Mouse (Mus musculus): Measurements from ENCODE around the gene Plxna2. TPM values are rescaled to one million over a fixed set of nuclear protein-coding genes. Genes with fewer than 3 reads are reported as not detected.

Plxna2 gene
- polyA plus RNA-seq, 1 experiment: not detected

DNA sequence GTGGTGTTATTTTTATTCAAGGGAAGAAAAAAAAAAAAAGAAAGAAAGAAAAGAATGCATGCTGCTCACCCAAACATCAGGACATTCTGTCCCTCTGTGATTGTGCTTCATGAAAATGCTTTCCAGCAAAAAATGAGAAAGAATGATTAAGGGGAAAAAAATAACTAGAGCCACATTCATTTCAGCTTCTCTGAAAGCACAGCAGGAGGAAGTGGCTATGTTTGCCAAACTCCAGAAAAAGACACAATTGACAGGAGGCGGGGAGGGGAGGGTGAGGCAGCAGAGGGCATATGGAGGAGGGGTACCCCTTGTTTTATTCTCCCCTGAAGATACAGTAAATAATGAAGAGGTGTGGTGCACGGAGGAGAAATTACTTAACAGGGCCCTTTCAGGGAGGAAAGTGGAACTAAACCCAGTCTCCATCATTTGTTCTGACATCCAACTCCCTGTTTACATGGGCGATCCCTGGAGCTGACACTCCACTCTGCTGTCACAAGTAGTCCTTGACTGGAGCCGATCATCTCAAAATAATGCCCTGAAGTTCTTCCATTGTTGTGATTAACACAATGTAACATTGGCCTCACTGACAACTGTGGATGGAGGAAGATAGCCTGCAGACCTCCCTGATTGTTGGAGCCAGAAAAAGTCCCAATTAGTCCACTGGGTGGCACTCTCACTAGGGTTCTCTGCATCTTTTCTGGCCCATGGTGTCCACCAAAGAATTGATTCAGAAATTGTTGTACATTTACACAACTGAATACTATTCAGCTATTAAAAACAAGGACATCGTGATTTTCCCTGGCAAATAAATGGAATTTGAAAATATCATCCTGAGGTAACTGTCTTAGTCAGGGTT is 10.4 kb upstream of the Plxna2 start:
- 54% methylated on average over 5 of the region's 5 CpGs for WGBS
- Histone ChIP-seq H3K27ac (ENCODE audit: insufficient read depth, low read depth, low read length) (no peak overlapping the region), H3K4me3 (ENCODE audit: insufficient read depth, low read depth, low read length) (no peak overlapping the region), H3K4me1 (ENCODE audit: control insufficient read depth, insufficient read depth, low read length) (0 out of 2 replicates have a peak, but pooled peaks cover 2% of the 10 kb centered on the region)
- TF ChIP-seq CTCF (IDR thresholded peaks at IDR 0.05; ENCODE audit: insufficient read depth, low read depth, low read length) (no peak), POLR2A (IDR thresholded peaks at IDR 0.05; ENCODE audit: insufficient read depth, low read depth, low read length) (no peak)

DNA sequence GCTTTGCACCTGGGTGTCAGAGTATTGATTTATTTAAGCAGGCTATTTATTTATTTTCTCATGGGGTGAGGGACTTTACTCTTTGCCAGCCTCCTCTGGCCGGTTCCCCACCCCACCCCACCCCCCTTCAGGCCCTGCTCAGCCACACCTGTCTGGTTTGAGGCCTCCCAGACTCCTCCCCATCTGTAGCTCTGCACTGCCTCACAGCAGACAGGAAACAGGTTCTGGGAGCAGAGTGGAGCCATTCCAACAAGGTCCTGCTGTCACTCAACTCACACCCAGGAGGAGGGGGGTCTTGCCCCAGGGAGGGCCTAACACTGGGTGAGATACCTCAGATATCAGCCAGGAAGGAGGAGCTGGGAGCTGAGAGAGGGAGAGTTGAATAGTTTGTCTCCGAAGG is 7.5 kb upstream of the Plxna2 start:
- TF ChIP-seq CTCF (IDR thresholded peaks at IDR 0.05; ENCODE audit: insufficient read depth, low read depth, low read length) (no peak), POLR2A (IDR thresholded peaks at IDR 0.05; ENCODE audit: insufficient read depth, low read depth, low read length) (no peak)
- WGBS: 29% methylated on average over 2 of the region's 2 CpGs
- H3K27ac ChIP-seq (ENCODE audit: insufficient read depth, low read depth, low read length): no peak overlapping the region
- H3K4me3 ChIP-seq (ENCODE audit: insufficient read depth, low read depth, low read length): no peak overlapping the region
- peaks cover 9% of the 10 kb centered on the region; the same call in 1 of the 2 replicates for H3K4me1 ChIP-seq (ENCODE audit: control insufficient read depth, insufficient read depth, low read length)

DNA sequence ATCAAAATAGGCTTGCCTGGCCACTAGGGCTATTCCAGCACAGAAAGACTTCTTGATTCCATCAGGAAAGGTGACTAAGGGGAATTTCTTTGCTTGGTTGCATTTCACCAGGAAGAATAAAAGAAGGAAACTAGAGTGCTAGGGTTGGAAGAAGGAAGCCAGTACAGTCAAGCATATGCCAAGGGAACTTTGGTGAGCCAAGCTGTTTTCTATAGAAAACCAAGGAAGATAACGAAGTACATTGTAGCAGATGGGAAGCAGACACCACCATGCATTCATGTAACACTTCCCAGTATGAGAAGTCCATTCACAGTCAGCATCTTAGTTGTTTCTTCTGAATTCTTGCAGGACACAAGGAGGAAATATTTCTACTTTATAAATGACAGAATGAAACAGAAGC is 5.4 kb upstream of the Plxna2 start:
- TF ChIP-seq POLR2A (IDR thresholded peaks at IDR 0.05; ENCODE audit: insufficient read depth, low read depth, low read length) (no peak), CTCF (IDR thresholded peaks at IDR 0.05; ENCODE audit: insufficient read depth, low read depth, low read length) (no peak)
- Histone ChIP-seq H3K27ac (ENCODE audit: insufficient read depth, low read depth, low read length) (no peak overlapping the region), H3K4me1 (ENCODE audit: control insufficient read depth, insufficient read depth, low read length) (peaks cover 9% of the 10 kb centered on the region; the same call in 1 of the 2 replicates), H3K4me3 (ENCODE audit: insufficient read depth, low read depth, low read length) (no peak overlapping the region)
- WGBS: 85% methylated on average over 1 of the region's 1 CpGs

DNA sequence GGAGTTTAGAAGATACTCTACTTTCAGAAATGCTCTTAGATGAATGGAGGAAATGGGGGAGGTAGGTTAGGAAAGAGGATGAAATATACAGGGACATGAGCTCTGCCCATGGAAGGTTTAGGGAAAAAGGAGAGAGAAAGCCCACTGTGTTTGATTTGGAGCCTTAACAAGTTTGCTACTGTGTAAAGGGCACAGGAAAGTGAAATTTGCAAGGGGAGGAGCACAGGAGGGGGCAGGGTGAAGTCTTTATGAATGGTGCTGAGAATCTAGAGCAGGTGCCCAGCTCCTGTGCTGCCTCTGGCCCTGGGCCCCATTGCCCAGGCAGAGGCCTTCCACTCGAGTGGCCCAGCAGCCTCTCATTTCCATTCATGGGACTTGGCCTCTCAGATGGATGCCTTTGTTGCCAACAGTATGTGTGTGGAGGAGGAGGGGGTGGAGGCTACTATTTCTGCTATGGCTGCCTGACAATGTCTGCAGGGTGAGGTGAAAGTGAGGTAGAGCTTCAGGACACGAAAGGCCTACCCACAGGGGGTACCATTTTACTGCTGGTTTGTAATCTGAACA is 4.7 kb upstream of the Plxna2 start:
- WGBS: 53% methylated on average over 2 of the region's 2 CpGs
- TF ChIP-seq POLR2A (IDR thresholded peaks at IDR 0.05; ENCODE audit: insufficient read depth, low read depth, low read length): no peak
- no peak for TF ChIP-seq CTCF (IDR thresholded peaks at IDR 0.05; ENCODE audit: insufficient read depth, low read depth, low read length)
- Histone ChIP-seq H3K4me1 (ENCODE audit: control insufficient read depth, insufficient read depth, low read length) (peaks cover 9% of the 10 kb centered on the region; the same call in 1 of the 2 replicates), H3K27ac (ENCODE audit: insufficient read depth, low read depth, low read length) (no peak overlapping the region), H3K4me3 (ENCODE audit: insufficient read depth, low read depth, low read length) (no peak overlapping the region)

DNA sequence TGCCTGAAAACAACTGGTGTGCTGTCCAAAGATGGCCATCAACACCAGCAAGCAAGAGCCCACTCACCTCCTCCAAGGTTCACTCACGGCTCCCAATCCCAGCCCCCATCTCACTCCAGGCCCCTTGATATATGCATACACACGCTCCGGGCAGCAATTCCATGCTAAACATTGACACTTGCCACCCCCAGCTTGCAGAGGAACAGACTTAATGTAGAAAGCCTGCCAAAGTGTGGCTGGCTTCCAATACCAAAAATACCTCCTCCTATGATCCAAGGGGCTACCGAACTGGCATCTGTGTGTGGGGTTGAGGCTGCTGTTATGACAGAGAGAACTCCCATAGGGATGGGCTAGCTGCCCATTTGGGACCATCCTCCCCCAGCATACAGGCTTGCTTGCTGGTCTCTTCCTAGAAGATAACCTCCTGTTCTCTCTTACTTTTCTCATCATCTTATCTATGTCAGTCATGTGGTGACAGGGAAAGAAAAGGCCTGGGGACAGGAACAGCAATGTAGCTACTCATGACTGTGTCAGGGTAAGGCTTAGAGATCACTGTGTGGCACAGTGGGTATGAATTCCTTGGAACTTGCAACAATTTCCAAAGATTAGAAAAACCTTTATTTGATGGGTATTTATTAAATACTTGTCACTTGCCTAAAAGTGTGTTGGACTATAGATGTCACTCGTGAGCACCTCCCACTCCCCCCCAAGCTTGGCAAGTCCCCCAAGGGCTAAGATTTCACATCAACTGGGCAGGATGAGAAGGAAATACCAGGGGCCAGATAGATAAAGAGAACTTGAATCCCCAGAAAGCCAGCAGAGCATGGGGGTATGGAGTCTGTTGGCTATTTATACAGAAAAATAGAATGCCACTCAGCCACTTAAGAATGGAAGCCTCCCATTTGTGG is 3.8 kb upstream of the Plxna2 start:
- no peak for TF ChIP-seq POLR2A (IDR thresholded peaks at IDR 0.05; ENCODE audit: insufficient read depth, low read depth, low read length)
- no peak for TF ChIP-seq CTCF (IDR thresholded peaks at IDR 0.05; ENCODE audit: insufficient read depth, low read depth, low read length)
- 61% methylated on average over 5 of the region's 5 CpGs for WGBS
- Histone ChIP-seq H3K27ac (ENCODE audit: insufficient read depth, low read depth, low read length) (no peak overlapping the region), H3K4me3 (ENCODE audit: insufficient read depth, low read depth, low read length) (no peak overlapping the region), H3K4me1 (ENCODE audit: control insufficient read depth, insufficient read depth, low read length) (peaks cover 13% of the 10 kb centered on the region)

DNA sequence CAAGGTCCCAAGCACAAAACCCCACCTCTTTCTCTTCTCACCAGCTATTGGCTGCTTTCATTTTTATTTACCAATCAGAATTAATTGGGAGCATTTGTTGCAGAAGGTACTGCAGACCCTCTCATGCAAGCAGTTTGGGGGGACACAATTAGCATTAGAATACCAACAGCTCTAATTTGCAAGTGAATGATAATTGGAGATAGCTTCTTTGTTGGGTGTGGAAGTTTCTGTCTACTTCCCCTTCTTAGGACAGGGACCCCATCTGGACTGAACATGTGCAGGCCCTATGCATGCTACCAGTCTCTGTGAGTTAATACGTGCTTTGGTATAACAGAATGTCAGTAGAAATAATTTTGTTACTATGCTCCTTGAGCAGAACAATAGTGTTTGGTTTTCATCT is 1.9 kb upstream of the Plxna2 start:
- no peak overlapping the region for H3K27ac ChIP-seq (ENCODE audit: insufficient read depth, low read depth, low read length)
- no peak overlapping the region for H3K4me3 ChIP-seq (ENCODE audit: insufficient read depth, low read depth, low read length)
- WGBS: 88% methylated on average over 1 of the region's 1 CpGs
- TF ChIP-seq CTCF (IDR thresholded peaks at IDR 0.05; ENCODE audit: insufficient read depth, low read depth, low read length): no peak
- no peak for TF ChIP-seq POLR2A (IDR thresholded peaks at IDR 0.05; ENCODE audit: insufficient read depth, low read depth, low read length)
- H3K4me1 ChIP-seq (ENCODE audit: control insufficient read depth, insufficient read depth, low read length): peaks cover 13% of the 10 kb centered on the region

DNA sequence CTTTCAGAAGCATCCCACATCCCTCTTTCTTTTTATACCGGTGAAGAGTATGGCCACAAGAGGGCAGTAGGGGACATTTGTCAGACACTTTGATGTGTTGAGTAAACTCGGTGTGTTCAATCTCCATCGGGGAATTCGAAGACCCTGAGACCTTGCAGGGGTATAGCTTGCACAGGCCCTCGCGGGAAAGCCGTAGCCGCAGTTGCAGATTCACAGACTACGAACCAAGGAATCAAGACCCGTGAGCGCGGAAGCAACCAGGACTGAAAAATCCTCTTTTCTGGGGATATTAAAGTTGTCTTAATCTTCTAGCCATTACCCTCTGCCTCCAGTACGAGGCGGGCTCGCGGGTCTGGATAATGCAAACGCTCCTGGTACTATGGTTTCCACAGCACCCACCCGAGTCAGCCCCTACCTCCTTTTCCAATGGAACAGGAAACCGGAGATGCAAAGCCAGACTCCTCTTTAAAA is 858 bp downstream of the Plxna2 start:
- Histone ChIP-seq H3K4me1 (ENCODE audit: control insufficient read depth, insufficient read depth, low read length) (peaks cover 9% of the 10 kb centered on the region), H3K27ac (ENCODE audit: insufficient read depth, low read depth, low read length) (no peak overlapping the region), H3K4me3 (ENCODE audit: insufficient read depth, low read depth, low read length) (peak overlapping the region; percentile 30; the same call in 1 of the 2 replicates)
- TF ChIP-seq CTCF (IDR thresholded peaks at IDR 0.05; ENCODE audit: insufficient read depth, low read depth, low read length) (peak; percentile 36; the same call in 1 of the 2 replicates), POLR2A (IDR thresholded peaks at IDR 0.05; ENCODE audit: insufficient read depth, low read depth, low read length) (no peak)
- under 1% methylated on average over 19 of the region's 19 CpGs for WGBS

DNA sequence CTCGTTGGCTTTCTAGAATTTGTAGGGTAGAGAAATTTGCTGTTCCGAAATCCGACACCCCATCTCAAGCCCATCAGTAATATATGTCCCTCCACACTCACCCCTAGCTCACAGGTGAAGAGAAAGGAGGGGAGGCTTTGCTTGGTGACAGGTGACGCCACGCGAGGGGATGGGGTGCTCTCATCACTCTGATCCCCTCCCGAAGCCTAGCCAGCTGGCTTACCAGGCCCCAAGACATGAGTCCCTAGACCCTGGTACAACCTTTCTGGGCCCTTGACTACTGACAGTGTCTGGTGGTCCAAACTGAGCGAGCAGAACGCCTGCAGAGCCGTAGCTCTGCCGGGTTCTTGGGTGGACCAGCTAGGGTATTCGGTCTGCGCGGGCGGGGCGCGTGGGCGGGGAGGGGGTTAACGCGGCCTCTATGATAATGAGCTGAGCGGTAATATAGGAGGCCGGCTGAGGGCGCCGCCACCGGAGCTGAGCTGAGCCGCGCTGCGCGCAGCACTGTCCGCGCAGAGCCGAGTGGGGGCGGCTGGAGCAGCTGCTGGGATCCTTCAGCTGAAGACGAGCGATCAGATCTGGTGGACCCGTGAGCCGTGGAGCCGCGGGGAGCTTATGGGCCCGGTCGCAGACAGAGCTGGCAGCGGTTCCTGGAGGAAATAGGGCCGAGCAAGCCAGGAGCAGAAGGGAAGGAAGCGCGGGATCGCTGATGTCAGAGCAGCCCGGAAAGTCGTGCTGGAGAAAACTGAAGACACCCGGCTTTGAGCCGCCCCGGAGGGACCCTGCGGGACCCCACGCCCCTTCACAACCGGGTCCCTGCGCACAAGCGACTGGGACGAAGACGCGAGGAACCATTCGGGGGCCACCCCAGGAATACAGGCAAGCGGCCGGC is 1.6 kb downstream of the Plxna2 start:
- peak overlapping the region; percentile 73 for H3K27ac ChIP-seq (ENCODE audit: insufficient read depth, low read depth, low read length)
- H3K4me3 ChIP-seq (ENCODE audit: insufficient read depth, low read depth, low read length): peak overlapping the region; percentile 84
- H3K4me1 ChIP-seq (ENCODE audit: control insufficient read depth, insufficient read depth, low read length): peaks cover 8% of the 10 kb centered on the region
- under 1% methylated on average over 62 of the region's 62 CpGs for WGBS
- TF ChIP-seq POLR2A (IDR thresholded peaks at IDR 0.05; ENCODE audit: insufficient read depth, low read depth, low read length) (peak; percentile 63; the same call in 1 of the 2 replicates), CTCF (IDR thresholded peaks at IDR 0.05; ENCODE audit: insufficient read depth, low read depth, low read length) (0 out of 2 replicates have a peak, but pooled peaks have one; percentile 10)

Measured in olfactory bulb, adult 2 months (tissue).